In the genomic region with DNA sequence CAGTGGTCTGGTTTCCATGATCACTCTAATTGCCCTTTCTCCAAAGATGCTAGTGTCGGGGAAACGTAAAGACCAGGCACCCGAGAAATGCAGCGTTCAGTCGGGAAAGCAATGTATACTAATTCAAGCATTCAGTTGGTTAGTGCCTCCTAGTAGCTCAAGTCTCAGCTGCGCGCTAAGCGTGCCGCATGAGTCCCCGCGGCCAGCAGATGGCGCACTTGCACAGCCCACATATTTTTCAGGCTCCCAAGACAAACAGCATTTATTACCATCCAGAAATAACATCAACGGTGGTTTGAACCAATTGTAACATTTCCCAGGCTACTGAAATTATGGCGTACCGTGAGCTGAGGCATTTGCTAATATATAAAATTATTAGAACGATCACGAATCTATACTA, we compare ENCODE assay signal across 7 mouse cellular contexts.
DNase-seq lines count a peak whose midpoint lies in the region; ATAC-seq and TF ChIP-seq lines count a peak whose summit lies in the region.

No protein-coding gene starts in this region.

- H3K9ac ChIP-seq in forebrain, postnatal 0 days = no peak overlapping the region
- no peak overlapping the region for H3K9ac ChIP-seq in midbrain, embryonic 11.5 days (ENCODE audit: low read length)

- no peak overlapping the region for H3K4me3 ChIP-seq in forebrain, postnatal 0 days (ENCODE audit: low read depth, low read length)
- no peak overlapping the region for H3K4me3 ChIP-seq in midbrain, embryonic 11.5 days (ENCODE audit: low read depth, low read length)
- no peak overlapping the region for H3K4me3 ChIP-seq in small intestine, adult 2 months (ENCODE audit: low read depth, low read length)

- no peak overlapping the region for H3K27ac ChIP-seq in forebrain, postnatal 0 days (ENCODE audit: low read depth, low read length)
- H3K27ac ChIP-seq in midbrain, embryonic 11.5 days (ENCODE audit: low read depth, low read length) = no peak overlapping the region
- no peak overlapping the region for H3K27ac ChIP-seq in small intestine, adult 2 months (ENCODE audit: insufficient read depth, low read depth, low read length)

- no peaks in the 10 kb centered on the region for H3K9me3 ChIP-seq in forebrain, postnatal 0 days (ENCODE audit: low read length)
- H3K9me3 ChIP-seq in midbrain, embryonic 11.5 days (ENCODE audit: control insufficient read depth, low read length) = no peaks in the 10 kb centered on the region

- peak; percentile 63 for DNase-seq in R1 (ENCODE audit: low read depth, low spot score)
- peak; percentile 49 for DNase-seq in cerebellum, adult 11 months
- peak; percentile 93 for DNase-seq in forebrain, postnatal 0 days
- DNase-seq in induced T-regulatory cell, adult 2 months (ENCODE audit: low read depth) = peak; percentile 59
- DNase-seq in left cerebral cortex, adult 8-10 months (ENCODE audit: low spot score in 2 of 2) = peak; percentile 33 to 80
- peak; percentile 99 for DNase-seq in midbrain, embryonic 11.5 days (ENCODE audit: low spot score, missing footprints)

- TF ChIP-seq POLR2A in small intestine, adult 2 months (IDR thresholded peaks at IDR 0.05; ENCODE audit: low read depth, low read length) = no peak

- H3K4me2 ChIP-seq in forebrain, postnatal 0 days (ENCODE audit: low read depth) = no peak overlapping the region
- H3K4me2 ChIP-seq in midbrain, embryonic 11.5 days = no peak overlapping the region

- H3K27me3 ChIP-seq in forebrain, postnatal 0 days (ENCODE audit: insufficient read depth, low read length) = peaks cover 5% of the 10 kb centered on the region; the same call in 1 of the 2 replicates
- no peaks in the 10 kb centered on the region for H3K27me3 ChIP-seq in midbrain, embryonic 11.5 days (ENCODE audit: control insufficient read depth, insufficient read depth, low read length)
- no peaks in the 10 kb centered on the region for H3K27me3 ChIP-seq in small intestine, adult 2 months (ENCODE audit: control insufficient read depth, insufficient read depth, low read length)

- peak; percentile 93 for ATAC-seq in forebrain, postnatal 0 days
- ATAC-seq in midbrain, embryonic 11.5 days (ENCODE audit: low FRiP score) = 0 out of 2 replicates have a peak, but pooled peaks have one; percentile 58

- WGBS in forebrain, postnatal 0 days = 8% methylated on average over 17 of the region's 17 CpGs
- 13% methylated on average over 17 of the region's 17 CpGs for WGBS in midbrain, embryonic 11.5 days
- WGBS in small intestine, adult 2 months = 12% methylated on average over 17 of the region's 17 CpGs

- no peaks in the 10 kb centered on the region for H3K4me1 ChIP-seq in forebrain, postnatal 0 days (ENCODE audit: insufficient read depth)
- no peaks in the 10 kb centered on the region for H3K4me1 ChIP-seq in midbrain, embryonic 11.5 days (ENCODE audit: control insufficient read depth, insufficient read depth, low read length)
- no peaks in the 10 kb centered on the region for H3K4me1 ChIP-seq in small intestine, adult 2 months (ENCODE audit: control insufficient read depth, insufficient read depth, insufficient read length, low read length)

- no peaks in the 10 kb centered on the region for H3K36me3 ChIP-seq in forebrain, postnatal 0 days (ENCODE audit: insufficient read depth)
- H3K36me3 ChIP-seq in midbrain, embryonic 11.5 days (ENCODE audit: control insufficient read depth, insufficient read depth, low read length) = no peaks in the 10 kb centered on the region
- H3K36me3 ChIP-seq in small intestine, adult 2 months (ENCODE audit: control insufficient read depth, insufficient read depth, low read length) = no peaks in the 10 kb centered on the region

- peak; percentile 97 for TF ChIP-seq CTCF in forebrain, postnatal 0 days (IDR thresholded peaks at IDR 0.05; ENCODE audit: low read depth)
- peak; percentile 87; the same call in 1 of the 2 replicates for TF ChIP-seq CTCF in small intestine, adult 2 months (IDR thresholded peaks at IDR 0.05; ENCODE audit: extremely low read depth, insufficient read length, insufficient replicate concordance, low read depth, low read length)

Comparison
In these comparisons a context has a peak if more than half of its experiments do, and no peak if none do; other contexts are left out.
1. DNase-seq: peak in every context shown above with its lines; median percentile 99 in midbrain, embryonic 11.5 days; 93 in forebrain, postnatal 0 days; 63 in R1; 59 in induced T-regulatory cell, adult 2 months; 56 in left cerebral cortex, adult 8-10 months; 49 in cerebellum, adult 11 months.